Mouse (Mus musculus) intestine, embryonic 14.5 days (tissue): Measurements from ENCODE around the gene Mrpl38. TPM values are rescaled to one million over a fixed set of nuclear protein-coding genes. Genes with fewer than 3 reads are reported as not detected.

Source experiments
- ATAC-seq: fragments of 200-750 bp; cut with Nextera tagmentation; replicated peaks from 2 replicates; pipeline ENCODE4 v1.8.0; 2017; ENCODE audit warnings: low read depth, moderate number of reproducible peaks, moderate TSS enrichment, moderate library complexity; ENCODE audit not compliant: low FRiP score, low TSS enrichment
- DNase-seq: peaks from one replicate; pipeline ENCODE4 v3.0.0-alpha.2; 2018; ENCODE audit warnings: low spot score
- H3K27ac ChIP-seq: fragments of 300-500 bp; sonication (generic); 2 replicates; pipeline ENCODE4 v1.5.1; 2014; ENCODE audit warnings: low read depth, mild to moderate bottlenecking, control low read depth
- H3K27me3 ChIP-seq: fragments of 300-500 bp; sonication (generic); replicated peaks from 2 replicates; pipeline ENCODE4 v1.6.1; 2014; ENCODE audit warnings: low read length, control low read depth; ENCODE audit not compliant: control insufficient read depth, insufficient read depth
- H3K36me3 ChIP-seq: fragments of 300-500 bp; sonication (generic); 2 replicates; pipeline ENCODE4 v1.6.1; 2014; ENCODE audit warnings: low read length, control low read depth; ENCODE audit not compliant: control insufficient read depth, insufficient read depth
- H3K4me1 ChIP-seq: fragments of 300-500 bp; sonication (generic); replicated peaks from 2 replicates; pipeline ENCODE4 v1.6.1; 2014; ENCODE audit warnings: low read length, control low read depth, mixed read lengths; ENCODE audit not compliant: control insufficient read depth, insufficient read depth
- H3K4me2 ChIP-seq: fragments of 300-500 bp; sonication (generic); 2 replicates; pipeline ENCODE4 v1.6.1; 2014; ENCODE audit warnings: low read length
- H3K4me3 ChIP-seq: fragments of 300-500 bp; sonication (generic); 2 replicates; pipeline ENCODE4 v1.5.1; 2014; ENCODE audit warnings: low read depth, low read length, control low read depth, mixed read lengths
- H3K9ac ChIP-seq: fragments of 300-500 bp; sonication (generic); 2 replicates; pipeline ENCODE4 v1.6.1; 2014; ENCODE audit warnings: mild to moderate bottlenecking, low read length
- H3K9me3 ChIP-seq: fragments of 300-500 bp; sonication (generic); 2 replicates; pipeline ENCODE4 v1.6.1; 2016; ENCODE audit warnings: low read length, control low read depth; ENCODE audit not compliant: control insufficient read depth
- WGBS: fragments of 180-500 bp; shearing (Covaris S2); extraction: QIAGEN DNeasy Blood & Tissue Kit; methylation state at CpG from one replicate; pipeline ENCODE4 v1.1.7; 2014; 5-methylcytosine and 5-hydroxymethylcytosine counted together
- polyA plus RNA-seq: library from polyadenylated mRNA; unstranded; fragments of >200 nt; fragmentation: Nextera tagmentation; extraction: Ambion mirVana; gene quantifications from 2 replicates; pipeline ENCODE4 v1.2.1, GENCODE M21; 2014

Gene Mrpl38
- polyA plus RNA-seq, 1 experiment from 2014 or later = 111 TPM

GRCm38 (mm10) chr11:116149341-116149740, 10.7 kb upstream of the Mrpl38 start:
- no peak overlapping the region for H3K4me3 ChIP-seq
- DNase-seq (no peak), ATAC-seq (no peak)
- H3K36me3 ChIP-seq = peaks cover 86% of the 10 kb centered on the region
- no peaks in the 10 kb centered on the region for H3K27me3 ChIP-seq
- H3K27ac ChIP-seq = no peak overlapping the region
- H3K9me3 ChIP-seq = no peaks in the 10 kb centered on the region
- no peaks in the 10 kb centered on the region for H3K4me1 ChIP-seq
- no peak overlapping the region for H3K4me2 ChIP-seq
- no peak overlapping the region for H3K9ac ChIP-seq
- 81% methylated on average over 6 of the region's 6 CpGs for whole genome bisulfite sequencing

- H3K9ac ChIP-seq = no peak overlapping the region
- H3K4me2 ChIP-seq = no peak overlapping the region
- no peaks in the 10 kb centered on the region for H3K27me3 ChIP-seq
- H3K9me3 ChIP-seq = no peaks in the 10 kb centered on the region
- WGBS = 58% methylated on average over 20 of the region's 20 CpGs
- DNase-seq (no peak), ATAC-seq (no peak)
- peaks cover 86% of the 10 kb centered on the region for H3K36me3 ChIP-seq
- H3K4me1 ChIP-seq = no peaks in the 10 kb centered on the region
- H3K27ac ChIP-seq = no peak overlapping the region
- H3K4me3 ChIP-seq = no peak overlapping the region
Measured at GRCm38 (mm10) chr11:116148761-116149221, 10.1 kb upstream of the Mrpl38 start.

- WGBS = 72% methylated on average over 25 of the region's 25 CpGs
- no peak overlapping the region for H3K27ac ChIP-seq
Measured at GRCm38 (mm10) chr11:116146294-116146985, 7.8 kb upstream of the Mrpl38 start.

GRCm38 (mm10) chr11:116145481-116146293, 7.0 kb upstream of the Mrpl38 start:
- no peaks in the 10 kb centered on the region for H3K4me1 ChIP-seq
- H3K27ac ChIP-seq = no peak overlapping the region
- H3K4me3 ChIP-seq = no peak overlapping the region
- H3K9ac ChIP-seq = no peak overlapping the region
- H3K9me3 ChIP-seq = no peaks in the 10 kb centered on the region
- WGBS = 79% methylated on average over 17 of the region's 18 CpGs
- H3K36me3 ChIP-seq = peaks cover 72% of the 10 kb centered on the region
- ATAC-seq (no peak), DNase-seq (no peak)
- no peaks in the 10 kb centered on the region for H3K27me3 ChIP-seq
- H3K4me2 ChIP-seq = no peak overlapping the region

More at GRCm38 (mm10) chr11:116146294-116146985, 7.8 kb upstream of the Mrpl38 start:
- no peak for DNase-seq
- Histone ChIP-seq H3K4me3 (no peak overlapping the region), H3K27me3 (no peaks in the 10 kb centered on the region), H3K4me1 (no peaks in the 10 kb centered on the region), H3K9me3 (no peaks in the 10 kb centered on the region), H3K4me2 (no peak overlapping the region), H3K36me3 (peaks cover 80% of the 10 kb centered on the region), H3K9ac (no peak overlapping the region)
- ATAC-seq = no peak

- peaks cover 64% of the 10 kb centered on the region for H3K36me3 ChIP-seq
- ATAC-seq (no peak), DNase-seq (no peak)
- H3K4me3 ChIP-seq = no peak overlapping the region
- WGBS = 85% methylated on average over 3 of the region's 3 CpGs
- no peak overlapping the region for H3K27ac ChIP-seq
- H3K9me3 ChIP-seq = no peaks in the 10 kb centered on the region
- no peaks in the 10 kb centered on the region for H3K27me3 ChIP-seq
- no peaks in the 10 kb centered on the region for H3K4me1 ChIP-seq
- no peak overlapping the region for H3K4me2 ChIP-seq
- H3K9ac ChIP-seq = no peak overlapping the region
Measured at GRCm38 (mm10) chr11:116143468-116143867, 4.8 kb upstream of the Mrpl38 start.

GRCm38 (mm10) chr11:116142211-116142991, 3.7 kb upstream of the Mrpl38 start:
- H3K27me3 ChIP-seq = no peaks in the 10 kb centered on the region
- ATAC-seq (no peak), DNase-seq (no peak)
- H3K36me3 ChIP-seq = peaks cover 54% of the 10 kb centered on the region
- H3K9ac ChIP-seq = no peak overlapping the region
- whole genome bisulfite sequencing = 62% methylated on average over 10 of the region's 10 CpGs
- no peaks in the 10 kb centered on the region for H3K9me3 ChIP-seq
- no peak overlapping the region for H3K27ac ChIP-seq
- no peak overlapping the region for H3K4me3 ChIP-seq
- H3K4me1 ChIP-seq = peaks cover 6% of the 10 kb centered on the region; the same call in 1 of the 2 replicates
- H3K4me2 ChIP-seq = no peak overlapping the region

GRCm38 (mm10) chr11:116138096-116138467, 586 bp downstream of the Mrpl38 start:
- DNase-seq (no peak), ATAC-seq (0 out of 2 replicates have a peak, but pooled peaks have one; percentile 0)
- Histone ChIP-seq H3K4me2 (peak overlapping the region; percentile 66), H3K9ac (peak overlapping the region; percentile 78), H3K4me3 (peak overlapping the region; percentile 99), H3K9me3 (no peaks in the 10 kb centered on the region), H3K27ac (peak overlapping the region; percentile 57; the same call in 1 of the 2 replicates), H3K27me3 (no peaks in the 10 kb centered on the region), H3K36me3 (peaks cover 32% of the 10 kb centered on the region), H3K4me1 (peaks cover 6% of the 10 kb centered on the region; the same call in 1 of the 2 replicates)
- under 1% methylated on average over 20 of the region's 20 CpGs for WGBS

- DNase-seq = no peak
- Histone ChIP-seq H3K27ac (no peak overlapping the region), H3K9ac (no peak overlapping the region), H3K27me3 (no peaks in the 10 kb centered on the region), H3K4me2 (no peak overlapping the region), H3K4me3 (no peak overlapping the region), H3K36me3 (peaks cover 35% of the 10 kb centered on the region), H3K9me3 (no peaks in the 10 kb centered on the region), H3K4me1 (peaks cover 15% of the 10 kb centered on the region)
- 83% methylated on average over 10 of the region's 10 CpGs for WGBS
- ATAC-seq = no peak
Measured at GRCm38 (mm10) chr11:116134171-116134570, 4.5 kb downstream of the Mrpl38 start.
